Mouse (Mus musculus): ENCODE data around the gene Vegfa.

DNA sequence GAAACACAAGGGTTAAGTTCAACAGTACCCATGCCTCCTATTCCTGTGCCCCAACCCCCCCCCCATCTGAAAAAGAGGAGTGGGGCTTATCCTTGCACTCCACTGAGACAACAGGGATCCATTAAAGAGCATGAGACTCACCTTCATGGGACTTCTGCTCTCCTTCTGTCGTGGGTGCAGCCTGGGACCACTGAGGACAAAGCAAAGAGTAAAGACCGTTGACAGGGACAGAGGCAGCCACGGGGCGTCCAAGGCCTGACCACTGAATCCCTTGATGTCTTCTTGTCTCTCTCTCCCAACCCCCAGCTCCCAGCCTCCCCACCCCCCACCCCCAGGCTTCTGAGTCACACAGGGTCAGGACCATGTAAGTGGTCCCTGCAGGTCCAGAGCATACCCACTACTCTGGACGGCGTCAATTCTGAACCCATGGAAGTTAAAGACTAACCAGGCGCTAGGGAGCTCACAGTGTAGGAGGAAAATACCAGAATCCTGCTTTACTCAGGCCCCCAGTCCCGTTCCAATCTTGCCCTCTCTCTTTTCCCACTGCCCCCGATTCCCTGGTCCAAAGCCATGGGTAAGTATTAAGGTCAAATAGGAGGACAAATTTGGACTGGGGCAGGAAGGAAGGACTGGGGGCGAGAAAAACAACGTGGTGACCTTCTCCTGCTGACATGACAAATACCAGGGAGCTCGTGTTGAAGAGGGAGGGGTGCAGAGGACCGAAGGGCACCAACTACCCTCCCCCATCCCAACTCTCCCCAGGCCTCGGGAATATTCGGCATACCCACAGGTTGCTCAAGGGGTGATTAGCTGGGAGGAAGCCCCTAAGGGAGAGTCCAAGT lies 3.7 kb downstream of the Vegfa start:
- TF ChIP-seq MYOG (IDR thresholded peaks at IDR 0.05; ENCODE audit: control insufficient read depth, extremely low read depth, insufficient read length) (no peak), USF1 (IDR thresholded peaks at IDR 0.05; ENCODE audit: low read depth) (no peak), MAX (IDR thresholded peaks at IDR 0.05) (no peak), CTCF (IDR thresholded peaks at IDR 0.05; ENCODE audit: control insufficient read depth, insufficient read depth, insufficient read length) (no peak), CEBPB (IDR thresholded peaks at IDR 0.05; ENCODE audit: low read depth) (no peak), MYOD1 (IDR thresholded peaks at IDR 0.05; ENCODE audit: control insufficient read depth, insufficient read length, low read depth) (no peak), FOSL1 (IDR thresholded peaks at IDR 0.05; ENCODE audit: insufficient read depth, low read length, poor library complexity, severe bottlenecking) (no peak)
